Comparison of ENCODE assay signal across 8 mouse cellular contexts in the genomic region with DNA sequence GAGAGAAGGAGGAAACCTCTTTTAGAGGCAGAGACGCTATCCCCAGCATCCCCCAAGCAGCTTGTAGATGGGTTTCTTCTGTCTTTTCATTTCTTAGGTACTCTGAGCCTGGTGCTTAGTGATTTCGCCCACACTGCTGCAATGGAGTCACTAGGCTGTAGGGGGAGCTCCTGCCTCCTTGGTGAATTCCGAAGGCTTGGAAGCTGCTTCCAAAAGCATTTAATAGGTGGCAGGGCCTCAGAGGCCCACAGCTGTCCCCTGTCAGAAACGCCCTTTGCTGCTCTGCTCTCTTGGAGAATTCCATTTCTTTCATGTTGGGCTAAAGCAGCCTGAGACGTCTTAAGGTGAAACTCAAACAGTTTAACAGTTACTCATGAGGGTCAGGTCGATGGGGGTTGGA.
A peak's percentile ranks its signal among the peaks of the same experiment; 100 is the strongest.
DNase-seq lines count a peak whose midpoint lies in the region; ATAC-seq and TF ChIP-seq lines count a peak whose summit lies in the region.

No protein-coding gene starts in this region.

- intact Hi-C loops in left cerebral cortex, postnatal 25 days (cut with DNase I), result loop anchor here (2.0 to 5.0 kb wide), 3 partner anchors 311 to 621 kb away; no protein-coding TSS in a partner anchor

- H3K9ac ChIP-seq in hindbrain, embryonic 14.5 days, result no peak overlapping the region
- no peak overlapping the region for H3K9ac ChIP-seq in hindbrain, embryonic 16.5 days (ENCODE audit: low read depth, low read length)
- H3K9ac ChIP-seq in midbrain, embryonic 14.5 days (replicated peaks; ENCODE audit: low read length), result no peak overlapping the region
- no peak overlapping the region for H3K9ac ChIP-seq in stomach, postnatal 0 days (ENCODE audit: low read length)

- no peaks in the 10 kb centered on the region for H3K9me3 ChIP-seq in hindbrain, embryonic 14.5 days (ENCODE audit: control insufficient read depth, low read length)
- H3K9me3 ChIP-seq in hindbrain, embryonic 16.5 days (ENCODE audit: control insufficient read depth, low read length), result no peaks in the 10 kb centered on the region
- no peaks in the 10 kb centered on the region for H3K9me3 ChIP-seq in midbrain, embryonic 14.5 days (ENCODE audit: control insufficient read depth, low read length)
- H3K9me3 ChIP-seq in stomach, postnatal 0 days (ENCODE audit: control insufficient read depth, low read length), result no peaks in the 10 kb centered on the region

- DNase-seq in hindbrain, embryonic 14.5 days (ENCODE audit: low spot score), result peak; percentile 60
- peak; percentile 53 to 65 for DNase-seq in cerebellum, postnatal 25 days
- DNase-seq in gastrocnemius, postnatal 10 days, result peak; percentile 52
- peak; percentile 82 for DNase-seq in kidney, adult 18-20 months
- peak; percentile 67 to 89 for DNase-seq in left cerebral cortex, postnatal 25 days (ENCODE audit: low spot score in 2 of 2)
- DNase-seq in midbrain, embryonic 14.5 days, result peak; percentile 80
- peak; percentile 69 for DNase-seq in stomach, postnatal 0 days (ENCODE audit: low spot score)

- no peaks in the 10 kb centered on the region for H3K4me1 ChIP-seq in hindbrain, embryonic 14.5 days (replicated peaks; ENCODE audit: control insufficient read depth, insufficient read depth, low read length)
- H3K4me1 ChIP-seq in hindbrain, embryonic 16.5 days (ENCODE audit: control insufficient read depth, insufficient read depth, low read depth, low read length), result no peaks in the 10 kb centered on the region
- H3K4me1 ChIP-seq in midbrain, embryonic 14.5 days (ENCODE audit: control insufficient read depth, insufficient read depth, low read length), result no peaks in the 10 kb centered on the region
- no peaks in the 10 kb centered on the region for H3K4me1 ChIP-seq in stomach, postnatal 0 days (replicated peaks; ENCODE audit: control insufficient read depth, insufficient read depth)

- no peak for TF ChIP-seq EP300 in stomach, postnatal 0 days (optimal IDR thresholded peaks at IDR 0.05)

- no peak overlapping the region for H3K4me3 ChIP-seq in hindbrain, embryonic 14.5 days (replicated peaks; ENCODE audit: low read length)
- no peak overlapping the region for H3K4me3 ChIP-seq in hindbrain, embryonic 16.5 days (ENCODE audit: low read length)
- no peak overlapping the region for H3K4me3 ChIP-seq in midbrain, embryonic 14.5 days (replicated peaks; ENCODE audit: low read depth, low read length)
- H3K4me3 ChIP-seq in stomach, postnatal 0 days (ENCODE audit: low read depth, low read length), result no peak overlapping the region

- no peaks in the 10 kb centered on the region for H3K27me3 ChIP-seq in hindbrain, embryonic 14.5 days (ENCODE audit: control insufficient read depth, insufficient read depth, low read length)
- no peaks in the 10 kb centered on the region for H3K27me3 ChIP-seq in hindbrain, embryonic 16.5 days (replicated peaks; ENCODE audit: control insufficient read depth, insufficient read depth, low read length)
- H3K27me3 ChIP-seq in midbrain, embryonic 14.5 days (ENCODE audit: control insufficient read depth, insufficient read depth, low read length), result no peaks in the 10 kb centered on the region
- H3K27me3 ChIP-seq in stomach, postnatal 0 days (ENCODE audit: control insufficient read depth, insufficient read depth, low read length), result no peaks in the 10 kb centered on the region

- 23% methylated on average over 6 of the region's 6 CpGs for WGBS in hindbrain, embryonic 14.5 days
- WGBS in hindbrain, embryonic 16.5 days, result 23% methylated on average over 6 of the region's 6 CpGs
- 17% methylated on average over 6 of the region's 6 CpGs for WGBS in midbrain, embryonic 14.5 days
- 18% methylated on average over 6 of the region's 6 CpGs for whole genome bisulfite sequencing in stomach, postnatal 0 days

- H3K4me2 ChIP-seq in hindbrain, embryonic 14.5 days (replicated peaks), result no peak overlapping the region
- no peak overlapping the region for H3K4me2 ChIP-seq in hindbrain, embryonic 16.5 days (ENCODE audit: low read length)
- no peak overlapping the region for H3K4me2 ChIP-seq in midbrain, embryonic 14.5 days (ENCODE audit: low read length)
- H3K4me2 ChIP-seq in stomach, postnatal 0 days (replicated peaks; ENCODE audit: low read depth), result no peak overlapping the region

- ATAC-seq in hindbrain, embryonic 14.5 days (ENCODE audit: low FRiP score), result no peak
- ATAC-seq in hindbrain, embryonic 16.5 days, result no peak
- ATAC-seq in midbrain, embryonic 14.5 days (ENCODE audit: low FRiP score, low TSS enrichment), result no peak; the same call in 1 of the 2 replicates
- ATAC-seq in stomach, postnatal 0 days (ENCODE audit: low FRiP score, low TSS enrichment), result peak; percentile 21; the same call in 1 of the 2 replicates

- no peak overlapping the region for H3K27ac ChIP-seq in hindbrain, embryonic 14.5 days
- no peak overlapping the region for H3K27ac ChIP-seq in hindbrain, embryonic 16.5 days (ENCODE audit: low read depth, low read length)
- no peak overlapping the region for H3K27ac ChIP-seq in midbrain, embryonic 14.5 days (replicated peaks; ENCODE audit: low read depth, low read length)
- no peak overlapping the region for H3K27ac ChIP-seq in stomach, postnatal 0 days (replicated peaks)

- TF ChIP-seq CTCF in stomach, postnatal 0 days (IDR thresholded peaks at IDR 0.05; ENCODE audit: low read depth), result peak; percentile 87

- no peaks in the 10 kb centered on the region for H3K36me3 ChIP-seq in hindbrain, embryonic 14.5 days (replicated peaks; ENCODE audit: control insufficient read depth, insufficient read depth)
- no peaks in the 10 kb centered on the region for H3K36me3 ChIP-seq in hindbrain, embryonic 16.5 days (ENCODE audit: control insufficient read depth, insufficient read depth, low read length)
- H3K36me3 ChIP-seq in midbrain, embryonic 14.5 days (ENCODE audit: control insufficient read depth, insufficient read depth, low read length), result no peaks in the 10 kb centered on the region
- H3K36me3 ChIP-seq in stomach, postnatal 0 days (ENCODE audit: control insufficient read depth, insufficient read depth, low read length), result no peaks in the 10 kb centered on the region
